Mouse (Mus musculus) MEL (cell line): ENCODE measurements around the gene Ino80d. TPM values are rescaled to one million over a fixed set of nuclear protein-coding genes. Genes with fewer than 3 reads are reported as not detected.

Source experiments
- DNase-seq: peaks from one replicate; pipeline ENCODE4 v3.0.0; 2011; ENCODE audit warnings: low read depth, low spot score
- H3K27ac ChIP-seq: 2 replicates; pipeline ENCODE4 v1.5.1; 2012; ENCODE audit warnings: low read depth, mild to moderate bottlenecking, control low read depth, low read length, moderate library complexity; ENCODE audit not compliant: control insufficient read depth
- H3K27me3 ChIP-seq, 2 experiments: fragments of 150-350 bp in 1 of 2; sonication (generic) in 1 of 2; 2 replicates each; pipeline ENCODE4 v1.6.1; 2012; ENCODE audit warnings: low read length in 2 of 2, mild to moderate bottlenecking in 2 of 2, improper control_type of control experiment in 1 of 2, moderate library complexity in 1 of 2; ENCODE audit not compliant: insufficient read depth in 2 of 2, control insufficient read depth in 1 of 2
- H3K36me3 ChIP-seq, 2 experiments: 2 replicates each; pipeline ENCODE4 v1.6.1; 2012 to 2014; ENCODE audit warnings: low read length in 2 of 2, improper control_type of control experiment in 1 of 2, inconsistent platforms in 1 of 2, mild to moderate bottlenecking in 1 of 2; ENCODE audit not compliant: insufficient read depth in 2 of 2, control insufficient read depth in 1 of 2
- H3K4me1 ChIP-seq, 2 experiments: fragments of 150-350 bp in 1 of 2; sonication (generic) in 1 of 2; 2 replicates each; pipeline ENCODE4 v1.6.1; 2012; ENCODE audit warnings: low read length in 2 of 2, improper control_type of control experiment in 1 of 2, mild to moderate bottlenecking in 1 of 2; ENCODE audit not compliant: insufficient read depth in 2 of 2, control insufficient read depth in 1 of 2
- H3K4me3 ChIP-seq, 2 experiments: fragments of 150-350 bp in 1 of 2; sonication (generic) in 1 of 2; 2 replicates each; pipeline ENCODE4 v1.5.1; 2012; ENCODE audit warnings: low read depth in 2 of 2, low read length in 2 of 2, mild to moderate bottlenecking in 2 of 2, moderate library complexity in 2 of 2, control low read depth in 1 of 2, improper control_type of control experiment in 1 of 2; ENCODE audit not compliant: control insufficient read depth in 1 of 2, insufficient read depth in 1 of 2
- H3K79me2 ChIP-seq: 2 replicates; pipeline ENCODE4 v1.6.1; 2012; ENCODE audit warnings: mild to moderate bottlenecking, low read length, moderate library complexity; ENCODE audit not compliant: control insufficient read depth, poor library complexity, insufficient read depth
- H3K9ac ChIP-seq: 2 replicates; pipeline ENCODE4 v1.6.1; 2012; ENCODE audit warnings: low read depth, mild to moderate bottlenecking, control low read depth, low read length, moderate library complexity; ENCODE audit not compliant: control insufficient read depth, poor library complexity, severe bottlenecking
- H3K9me3 ChIP-seq: fragments of 150-350 bp; sonication (generic); replicated peaks from 2 replicates; pipeline ENCODE4 v1.6.1; 2012; ENCODE audit warnings: mild to moderate bottlenecking, low read length, improper control_type of control experiment, moderate library complexity; ENCODE audit not compliant: insufficient read depth
- CHD1 ChIP-seq: IDR thresholded peaks from 2 replicates; pipeline ENCODE4 v1.6.1; 2012; ENCODE audit warnings: low read depth, mild to moderate bottlenecking, inconsistent platforms, low read length, improper control_type of control experiment
- CHD2 ChIP-seq: IDR thresholded peaks from 2 replicates; pipeline ENCODE4 v1.6.1; 2011; ENCODE audit warnings: low read length, improper control_type of control experiment
- E2F4 ChIP-seq: IDR thresholded peaks from 2 replicates; pipeline ENCODE4 v1.6.1; 2011; ENCODE audit warnings: low read depth, low read length, improper control_type of control experiment, borderline replicate concordance
- EP300 ChIP-seq, 2 experiments: IDR thresholded peaks; 2 replicates each; pipeline ENCODE4 v1.6.1; 2011; ENCODE audit warnings: improper control_type of control experiment in 2 of 2, low read length in 2 of 2, low read depth in 1 of 2, mild to moderate bottlenecking in 1 of 2
- GATA1 ChIP-seq: IDR thresholded peaks from 2 replicates; pipeline ENCODE4 v1.6.1; 2011; ENCODE audit warnings: low read depth, low read length, improper control_type of control experiment
- JUND ChIP-seq: IDR thresholded peaks from 2 replicates; pipeline ENCODE4 v1.6.1; 2011; ENCODE audit warnings: low read depth, mild to moderate bottlenecking, improper control_type of control experiment, low read length
- MAFK ChIP-seq: IDR thresholded peaks from 2 replicates; pipeline ENCODE4 v1.6.1; 2011; ENCODE audit warnings: low read depth, mild to moderate bottlenecking, low read length, improper control_type of control experiment, borderline replicate concordance
- MAX ChIP-seq: IDR thresholded peaks from 2 replicates; pipeline ENCODE4 v1.6.1; 2011; ENCODE audit warnings: low read length, improper control_type of control experiment
- MAZ ChIP-seq: IDR thresholded peaks from 2 replicates; pipeline ENCODE4 v1.6.1; 2012; ENCODE audit warnings: low read depth, mild to moderate bottlenecking, inconsistent platforms, low read length, improper control_type of control experiment
- MEF2A ChIP-seq: IDR thresholded peaks from 2 replicates; pipeline ENCODE4 v1.6.1; 2014; ENCODE audit warnings: low read depth, mild to moderate bottlenecking, inconsistent platforms, low read length, improper control_type of control experiment; ENCODE audit not compliant: poor library complexity, insufficient replicate concordance, severe bottlenecking; ENCODE audit errors: extremely low read depth
- MXI1 ChIP-seq: IDR thresholded peaks from 2 replicates; pipeline ENCODE4 v1.6.1; 2011; ENCODE audit warnings: mild to moderate bottlenecking, low read depth, low read length, improper control_type of control experiment
- MYB ChIP-seq: IDR thresholded peaks from 2 replicates; pipeline ENCODE4 v1.6.1; 2011; ENCODE audit warnings: mild to moderate bottlenecking, low read depth, low read length, improper control_type of control experiment
- NELFE ChIP-seq: IDR thresholded peaks from 2 replicates; pipeline ENCODE4 v1.6.1; 2011; ENCODE audit warnings: low read depth, low read length, improper control_type of control experiment
- NRF1 ChIP-seq: IDR thresholded peaks from 2 replicates; pipeline ENCODE4 v1.6.1; 2014; ENCODE audit warnings: low read depth, mild to moderate bottlenecking, inconsistent platforms, low read length, improper control_type of control experiment, moderate library complexity; ENCODE audit not compliant: poor library complexity, insufficient read depth, severe bottlenecking
- RAD21 ChIP-seq: IDR thresholded peaks from 2 replicates; pipeline ENCODE4 v1.6.1; 2011; ENCODE audit warnings: mild to moderate bottlenecking, low read depth, low read length, improper control_type of control experiment
- RCOR1 ChIP-seq: IDR thresholded peaks from 2 replicates; pipeline ENCODE4 v1.6.1; 2012; ENCODE audit warnings: low read depth, mild to moderate bottlenecking, inconsistent platforms, low read length, improper control_type of control experiment
- TBP ChIP-seq: IDR thresholded peaks from 2 replicates; pipeline ENCODE4 v1.8.0; 2011; ENCODE audit warnings: low read depth, low read length, improper control_type of control experiment
- USF2 ChIP-seq, 2 experiments: IDR thresholded peaks; 2 replicates each; pipeline ENCODE4 v1.6.1; 2011 to 2012; ENCODE audit warnings: improper control_type of control experiment in 2 of 2, low read length in 2 of 2, borderline replicate concordance in 1 of 2, inconsistent platforms in 1 of 2, low read depth in 1 of 2, mild to moderate bottlenecking in 1 of 2; ENCODE audit not compliant: insufficient read depth in 1 of 2
- ZMIZ1 ChIP-seq: IDR thresholded peaks from 2 replicates; pipeline ENCODE4 v1.6.1; 2012; ENCODE audit warnings: low read depth, mild to moderate bottlenecking, inconsistent platforms, low read length, improper control_type of control experiment, moderate library complexity
- polyA plus RNA-seq, 2 experiments: library from polyadenylated mRNA; stranded (reverse) in 1 of 2; unstranded in 1 of 2; fragments of >175 nt in 1 of 2; fragments of >200 nt in 1 of 2; gene quantifications; 2 replicates each; pipeline versions ENCODE4 v1.2.1 to v1.2.4; 2012; ENCODE audit warnings: low replicate concordance in 2 of 2, low read depth in 1 of 2; ENCODE audit not compliant: insufficient read length in 2 of 2, insufficient read depth in 1 of 2, missing spikeins in 1 of 2
- total RNA-seq: library from RNA; depleted of rRNA; stranded (reverse); fragments of 300-350 nt; gene quantifications from 2 replicates; pipeline ENCODE4 v1.2.3, GENCODE M21; 2012

The Ino80d gene
- total and polyA plus RNA-seq, 3 experiments: 4.0 to 5.8 TPM; not detected in 1

DNA sequence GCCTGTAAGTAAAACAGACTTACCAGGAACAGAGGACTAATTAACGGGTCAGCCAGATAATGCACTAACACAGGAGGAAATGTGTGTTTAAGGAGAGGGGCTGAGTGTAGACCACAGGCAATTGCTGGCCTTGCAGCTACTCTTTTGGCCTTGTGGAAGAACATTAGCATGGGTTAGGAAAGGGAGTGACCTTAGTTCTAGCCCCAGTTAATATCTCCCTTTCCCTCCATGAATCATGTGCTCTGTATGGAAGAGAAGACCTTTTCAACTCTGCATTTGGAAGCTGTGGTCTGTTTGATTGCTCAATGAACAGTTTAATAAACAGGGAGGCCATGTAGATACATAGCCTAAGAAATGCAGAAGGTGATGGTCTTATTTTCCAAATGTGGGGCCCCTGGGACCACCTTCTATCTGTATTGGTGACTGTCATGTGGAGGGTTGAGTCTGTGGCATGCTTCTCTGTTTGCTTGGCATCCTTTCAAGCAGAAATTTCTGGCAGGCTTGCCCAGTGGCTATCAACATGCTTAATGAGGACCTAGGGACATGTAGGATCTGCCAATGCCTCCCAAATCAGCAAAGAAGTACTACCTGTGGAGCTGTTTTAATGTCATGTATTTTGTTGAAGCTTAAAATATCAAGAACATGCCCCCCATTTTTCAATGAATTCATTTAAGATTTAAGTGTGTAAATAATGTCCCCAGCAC, 157.4 kb downstream of the Ino80d start:
- TF ChIP-seq MEF2A: no peak
- no peak for TF ChIP-seq E2F4
- no peak for TF ChIP-seq TBP
- no peak for TF ChIP-seq CHD2
- no peak for TF ChIP-seq MAFK
- TF ChIP-seq RCOR1: no peak
- TF ChIP-seq GATA1: no peak
- TF ChIP-seq RAD21: no peak
- TF ChIP-seq ZMIZ1: no peak
- no peak for TF ChIP-seq MAZ
- no peak for TF ChIP-seq NELFE
- TF ChIP-seq MAX: no peak
- TF ChIP-seq USF2 (IDR thresholded peaks at IDR 0.05; ENCODE audit: borderline replicate concordance in 1 of 2, insufficient read depth in 1 of 2, low read depth in 1 of 2, low read length in 2 of 2): no peak
- no peak for TF ChIP-seq NRF1
- TF ChIP-seq MYB: no peak
- Histone ChIP-seq H3K4me1 (no peaks in the 10 kb centered on the region), H3K9ac (no peak overlapping the region), H3K36me3 (no peaks in the 10 kb centered on the region), H3K79me2 (no peaks in the 10 kb centered on the region), H3K27ac (no peak overlapping the region), H3K27me3 (no peaks in the 10 kb centered on the region), H3K9me3 (no peaks in the 10 kb centered on the region), H3K4me3 (no peak overlapping the region)
- DNase-seq: no peak

DNA sequence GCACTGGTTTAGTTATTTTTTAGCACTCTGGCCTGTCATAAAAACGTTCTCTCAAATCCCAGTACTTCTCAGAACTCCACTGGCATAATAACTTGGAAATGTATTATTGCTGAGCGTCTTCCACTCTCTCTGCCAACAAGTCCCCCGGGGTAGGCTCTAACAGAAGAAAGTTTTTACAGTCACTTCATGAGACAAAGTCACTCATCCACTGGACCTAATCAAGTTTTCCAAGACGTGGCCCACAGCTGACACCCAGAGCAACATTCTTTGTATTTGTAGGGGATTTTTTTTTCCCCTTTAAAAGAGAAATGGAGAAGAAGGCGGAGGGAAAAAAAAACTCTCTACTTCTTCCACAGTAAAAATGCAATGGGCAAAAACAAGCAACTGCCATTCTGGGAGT, 157.9 kb downstream of the Ino80d start:
- DNase-seq: no peak
- no peaks in the 10 kb centered on the region for H3K4me1 ChIP-seq

More for the DNA sequence above, 157.9 kb downstream of the Ino80d start:
- Histone ChIP-seq H3K9me3 (no peaks in the 10 kb centered on the region), H3K36me3 (no peaks in the 10 kb centered on the region), H3K27me3 (no peaks in the 10 kb centered on the region), H3K27ac (no peak overlapping the region), H3K4me3 (no peak overlapping the region), H3K79me2 (no peaks in the 10 kb centered on the region), H3K9ac (no peak overlapping the region)
- TF ChIP-seq MXI1: no peak
- TF ChIP-seq MAZ: no peak
- TF ChIP-seq MAFK: no peak
- no peak for TF ChIP-seq ZMIZ1
- no peak for TF ChIP-seq CHD1
- TF ChIP-seq JUND: no peak
- no peak for TF ChIP-seq RAD21
- no peak for TF ChIP-seq TBP
- no peak for TF ChIP-seq EP300 (IDR thresholded peaks at IDR 0.05; ENCODE audit: low read depth in 1 of 2, low read length in 2 of 2)
